Comparison of ENCODE assay signal across 1 mouse cellular context in the genomic region with DNA sequence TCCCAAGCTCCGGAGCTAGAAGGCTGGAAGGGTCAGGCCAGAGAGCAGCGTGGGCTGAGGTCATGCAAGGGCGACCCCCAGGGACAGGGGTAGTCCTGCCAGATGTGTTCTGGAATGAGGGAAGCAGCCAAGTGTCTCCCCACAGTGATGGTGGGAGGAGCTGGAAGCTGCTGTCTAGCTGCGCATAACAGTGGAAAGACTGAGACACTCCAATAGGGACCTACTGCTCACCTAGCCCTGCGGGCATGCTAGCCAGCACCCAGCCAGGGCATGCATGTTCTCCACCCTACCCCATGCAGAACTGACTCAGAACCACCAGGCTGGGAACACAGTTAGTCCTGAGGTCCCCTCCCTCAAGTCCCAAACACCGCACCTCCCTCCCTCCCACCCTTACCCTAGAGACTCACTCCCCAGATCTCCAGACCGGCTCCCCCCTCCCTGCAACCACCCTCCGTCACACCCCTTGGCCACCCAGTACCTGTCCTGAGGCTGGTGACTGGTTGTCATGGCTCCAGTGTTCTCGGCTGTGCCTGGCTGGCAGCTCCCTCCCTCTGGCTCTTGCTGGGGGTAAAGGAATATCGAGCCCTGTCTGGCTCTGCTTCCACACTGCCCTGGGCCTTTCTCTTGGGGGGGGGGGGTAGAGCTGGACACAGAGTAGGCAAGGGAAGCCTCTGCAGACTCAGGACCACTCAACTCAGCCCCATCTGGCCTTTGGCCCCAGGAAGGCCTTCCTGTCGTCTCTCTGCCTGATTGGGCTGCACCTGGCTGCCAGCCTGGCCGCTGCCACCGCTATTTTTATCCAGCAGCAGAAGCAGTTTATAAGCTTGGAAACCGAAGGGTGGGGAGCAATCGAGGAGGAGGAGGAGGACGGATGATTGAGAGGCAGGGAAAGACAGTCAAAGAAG.
TF ChIP-seq lines count a peak whose summit lies in the region.

No protein-coding gene starts in this region.

TF ChIP-seq in MEL, 35 proteins besides CTCF, POLR2A, EP300 and RAD21:
- TF ChIP-seq POLR2AphosphoS2 (IDR thresholded peaks at IDR 0.05; ENCODE audit: low read length) (no peak), USF1 (IDR thresholded peaks at IDR 0.05; ENCODE audit: low read depth, low read length) (no peak), JUND (IDR thresholded peaks at IDR 0.05; ENCODE audit: low read depth, low read length) (no peak), TAL1 (IDR thresholded peaks at IDR 0.05; ENCODE audit: low read length) (no peak), MAFK (IDR thresholded peaks at IDR 0.05; ENCODE audit: borderline replicate concordance, low read depth, low read length) (no peak), POLR2AphosphoS5 (IDR thresholded peaks at IDR 0.05; ENCODE audit: borderline replicate concordance, low read depth, low read length) (no peak), CHD1 (IDR thresholded peaks at IDR 0.05; ENCODE audit: low read depth, low read length) (no peak), GABPA (IDR thresholded peaks at IDR 0.05; ENCODE audit: low read depth, low read length) (no peak), RCOR1 (IDR thresholded peaks at IDR 0.05; ENCODE audit: low read depth, low read length) (no peak), ZKSCAN1 (IDR thresholded peaks at IDR 0.05; ENCODE audit: low read depth, low read length) (no peak), NELFE (IDR thresholded peaks at IDR 0.05; ENCODE audit: low read depth, low read length) (no peak), ELF1 (IDR thresholded peaks at IDR 0.05; ENCODE audit: low read depth, low read length) (no peak), USF2 (IDR thresholded peaks at IDR 0.05; ENCODE audit: borderline replicate concordance in 1 of 2, insufficient read depth in 1 of 2, low read depth in 1 of 2, low read length in 2 of 2) (no peak), GATA1 (IDR thresholded peaks at IDR 0.05; ENCODE audit: low read depth, low read length) (no peak)
